Mouse (Mus musculus) mature B cell (primary cell): ENCODE measurements around the gene Foxred2.

Experiments
- in situ Hi-C: fragments of 300-500 bp; cut with MboI; formaldehyde crosslinking; loops from 2 replicates; pipeline ENCODE4 v1.14.3; 2019

Gene Foxred2

GRCm38 (mm10) chr15:77956404-77956901 lies at the start of gene Foxred2:
Foxred2 (minus strand) TSS chr15:77956722.
- in situ Hi-C loops: no loop called here

GRCm38 (mm10) chr15:78003929-78004328 lies 47.4 kb upstream of the Foxred2 start:
- in situ Hi-C loops: no loop called here

GRCm38 (mm10) chr15:78001400-78001799 lies 44.9 kb upstream of the Foxred2 start:
- in situ Hi-C loops: no loop called here

- in situ Hi-C loops: no loop called here
These were observed 32.0 kb upstream of the Foxred2 start for GRCm38 (mm10) chr15:77988541-77988940.

GRCm38 (mm10) chr15:77983391-77983790 lies 26.9 kb upstream of the Foxred2 start:
- in situ Hi-C loops: no loop called here

GRCm38 (mm10) chr15:77982195-77982939 lies 25.8 kb upstream of the Foxred2 start:
- in situ Hi-C loops: no loop called here

- in situ Hi-C loops: no loop called here
These were observed 24.7 kb upstream of the Foxred2 start for GRCm38 (mm10) chr15:77981181-77981680.

- in situ Hi-C loops: no loop called here
These were observed 22.9 kb upstream of the Foxred2 start for GRCm38 (mm10) chr15:77979427-77979865.

GRCm38 (mm10) chr15:77977663-77978062 lies 21.1 kb upstream of the Foxred2 start:
- in situ Hi-C loops: no loop called here

GRCm38 (mm10) chr15:77974165-77974841 lies 17.8 kb upstream of the Foxred2 start:
- in situ Hi-C loops: no loop called here

GRCm38 (mm10) chr15:77970470-77971292 lies 14.2 kb upstream of the Foxred2 start, which contains the start of gene Eif3d:
Eif3d (minus strand) TSS chr15:77970813.
- in situ Hi-C loops: no loop called here

GRCm38 (mm10) chr15:77969940-77970469 lies 13.5 kb upstream of the Foxred2 start:
- in situ Hi-C loops: no loop called here

GRCm38 (mm10) chr15:77965117-77965528 lies 8.6 kb upstream of the Foxred2 start:
- in situ Hi-C loops: no loop called here

- in situ Hi-C loops: no loop called here
These were observed 5.9 kb upstream of the Foxred2 start for GRCm38 (mm10) chr15:77962447-77962846.

- in situ Hi-C loops: no loop called here
These were observed 4.2 kb upstream of the Foxred2 start for GRCm38 (mm10) chr15:77960693-77961092.

- in situ Hi-C loops: no loop called here
These were observed 1.5 kb upstream of the Foxred2 start for GRCm38 (mm10) chr15:77958071-77958470.

- in situ Hi-C loops: no loop called here
These were observed 1.1 kb upstream of the Foxred2 start for GRCm38 (mm10) chr15:77957625-77958024.

- in situ Hi-C loops: no loop called here
These were observed 800 bp downstream of the Foxred2 start for GRCm38 (mm10) chr15:77955440-77956403.

GRCm38 (mm10) chr15:77954362-77954761 lies 2.2 kb downstream of the Foxred2 start:
- in situ Hi-C loops: no loop called here

- in situ Hi-C loops: no loop called here
These were observed 3.6 kb downstream of the Foxred2 start for GRCm38 (mm10) chr15:77952921-77953320.
